Mouse (Mus musculus) brain, embryonic 14.5 days (tissue): ENCODE data around the gene P3h4.

Experiments
- CTCF ChIP-seq: fragments of 200-500 bp; IDR thresholded peaks from 2 replicates; pipeline ENCODE4 v1.5.1; 2012; ENCODE audit warnings: inconsistent platforms, mild to moderate bottlenecking, moderate library complexity, borderline replicate concordance; ENCODE audit not compliant: insufficient read depth, insufficient read length; ENCODE audit errors: extremely low read depth
- POLR2A ChIP-seq: fragments of 200-500 bp; IDR thresholded peaks from 2 replicates; pipeline ENCODE4 v1.6.1; 2012; ENCODE audit warnings: mild to moderate bottlenecking, inconsistent platforms, borderline replicate concordance; ENCODE audit not compliant: poor library complexity, insufficient read depth, insufficient read length, severe bottlenecking; ENCODE audit errors: extremely low read depth

DNA sequence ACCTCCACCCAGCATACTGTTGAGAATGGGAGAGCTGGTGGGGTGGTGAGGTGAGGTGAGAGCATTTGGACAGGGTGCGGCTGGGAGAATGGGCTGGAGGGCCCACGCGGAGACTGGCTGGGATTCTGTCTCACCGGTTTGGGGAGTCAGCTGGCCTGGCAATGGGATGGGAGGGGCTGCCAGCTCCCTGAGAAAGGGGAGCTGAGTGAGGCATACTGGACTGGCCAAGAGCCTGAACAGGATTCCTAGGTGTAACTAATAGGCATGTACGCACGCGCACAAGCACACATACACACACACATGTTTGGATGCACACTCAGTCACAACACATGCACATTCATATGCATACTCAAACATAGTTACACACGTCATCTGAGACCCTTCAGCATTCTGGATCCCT lies 8.4 kb downstream of the P3h4 start:
- TF ChIP-seq POLR2A, result no peak
- TF ChIP-seq CTCF, result no peak
